Mouse (Mus musculus): Measurements from ENCODE around the gene Naxe. TPM values are rescaled to one million over a fixed set of nuclear protein-coding genes. Genes with fewer than 3 reads are reported as not detected.

Naxe gene
- polyA plus RNA-seq, 2 experiments, result 25.0 to 59.6 TPM

DNA sequence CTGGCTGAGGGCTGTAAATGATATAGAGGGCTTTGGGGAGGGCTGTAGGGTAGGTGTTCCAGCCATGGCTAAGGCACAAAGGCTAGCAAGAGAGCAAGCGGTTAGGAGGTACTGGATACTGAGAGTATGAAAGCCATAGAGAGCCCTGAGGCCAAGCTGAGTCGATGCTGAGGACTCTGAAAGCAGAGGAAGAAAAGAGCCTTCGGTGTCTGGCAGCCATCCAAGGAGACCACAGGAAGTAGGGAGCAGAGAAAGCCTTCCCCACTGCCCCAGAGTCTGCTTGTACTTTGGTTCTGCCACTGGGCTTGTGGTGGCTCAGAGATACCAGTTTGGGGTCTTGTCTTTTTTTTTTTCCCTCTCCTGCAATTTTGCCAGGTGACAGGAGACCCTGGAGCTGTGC, 42.0 kb upstream of the Naxe start:
- Histone ChIP-seq H3K4me3 (ENCODE audit: insufficient read depth in 1 of 2, low read depth in 2 of 2, low read length in 2 of 2) (no peak overlapping the region), H3K9ac (replicated peaks) (no peak overlapping the region), H3K27me3 (ENCODE audit: control insufficient read depth, insufficient read depth, low read length) (no peaks in the 10 kb centered on the region), H3K27ac (no peak overlapping the region), H3K4me2 (ENCODE audit: low read depth) (no peak overlapping the region), H3K36me3 (replicated peaks; ENCODE audit: control insufficient read depth, insufficient read depth, low read depth) (peaks cover 12% of the 10 kb centered on the region), H3K4me1 (replicated peaks; ENCODE audit: control insufficient read depth in 2 of 2, insufficient read depth in 2 of 2, low read length in 1 of 2) (no peaks in the 10 kb centered on the region), H3K9me3 (ENCODE audit: control insufficient read depth, low read length) (no peaks in the 10 kb centered on the region)
- WGBS (ENCODE audit: insufficient replicate concordance), result 55% methylated on average over 3 of the region's 3 CpGs
- DNase-seq (ENCODE audit: low read depth in 3 of 3, low spot score in 3 of 3), result no peak
- TF ChIP-seq EP300 (IDR thresholded peaks at IDR 0.05; ENCODE audit: low read depth) (no peak), CTCF (IDR thresholded peaks at IDR 0.05; ENCODE audit: low read depth) (no peak)
- no peak for ATAC-seq (ENCODE audit: insufficient read depth)

- no peaks in the 10 kb centered on the region for H3K4me1 ChIP-seq (replicated peaks; ENCODE audit: control insufficient read depth in 2 of 2, insufficient read depth in 2 of 2, low read length in 1 of 2)
- H3K4me3 ChIP-seq (ENCODE audit: insufficient read depth in 1 of 2, low read depth in 2 of 2, low read length in 2 of 2), result no peak overlapping the region
- no peak overlapping the region for H3K4me2 ChIP-seq (ENCODE audit: low read depth)
- 55% methylated on average over 6 of the region's 6 CpGs for WGBS (ENCODE audit: insufficient replicate concordance)
- no peak for TF ChIP-seq CTCF (IDR thresholded peaks at IDR 0.05; ENCODE audit: low read depth)
- no peak for TF ChIP-seq EP300 (IDR thresholded peaks at IDR 0.05; ENCODE audit: low read depth)
- no peak overlapping the region for H3K9ac ChIP-seq (replicated peaks)
- no peaks in the 10 kb centered on the region for H3K9me3 ChIP-seq (ENCODE audit: control insufficient read depth, low read length)
- DNase-seq (ENCODE audit: low read depth in 3 of 3, low spot score in 3 of 3) (no peak), ATAC-seq (ENCODE audit: insufficient read depth) (no peak)
- H3K27me3 ChIP-seq (ENCODE audit: control insufficient read depth, insufficient read depth, low read length), result no peaks in the 10 kb centered on the region
- H3K36me3 ChIP-seq (replicated peaks; ENCODE audit: control insufficient read depth, insufficient read depth, low read depth), result peaks cover 8% of the 10 kb centered on the region
- H3K27ac ChIP-seq, result no peak overlapping the region
These were observed 39.4 kb upstream of the Naxe start for GRCm38 (mm10) chr3:88097666-88098065.

GRCm38 (mm10) chr3:88094126-88094525, 35.8 kb upstream of the Naxe start:
- Histone ChIP-seq H3K36me3 (replicated peaks; ENCODE audit: control insufficient read depth, insufficient read depth, low read depth) (peaks cover 8% of the 10 kb centered on the region), H3K4me1 (replicated peaks; ENCODE audit: control insufficient read depth in 2 of 2, insufficient read depth in 2 of 2, low read length in 1 of 2) (no peaks in the 10 kb centered on the region), H3K4me3 (ENCODE audit: insufficient read depth in 1 of 2, low read depth in 2 of 2, low read length in 2 of 2) (no peak overlapping the region), H3K27ac (no peak overlapping the region), H3K9me3 (ENCODE audit: control insufficient read depth, low read length) (no peaks in the 10 kb centered on the region), H3K4me2 (ENCODE audit: low read depth) (no peak overlapping the region), H3K27me3 (ENCODE audit: control insufficient read depth, insufficient read depth, low read length) (no peaks in the 10 kb centered on the region), H3K9ac (replicated peaks) (no peak overlapping the region)
- 81% methylated on average over 5 of the region's 5 CpGs for WGBS (ENCODE audit: insufficient replicate concordance)
- ATAC-seq (ENCODE audit: insufficient read depth) (no peak), DNase-seq (ENCODE audit: low read depth in 3 of 3, low spot score in 3 of 3) (no peak)
- TF ChIP-seq EP300 (IDR thresholded peaks at IDR 0.05; ENCODE audit: low read depth) (no peak), CTCF (IDR thresholded peaks at IDR 0.05; ENCODE audit: low read depth) (no peak)

DNA sequence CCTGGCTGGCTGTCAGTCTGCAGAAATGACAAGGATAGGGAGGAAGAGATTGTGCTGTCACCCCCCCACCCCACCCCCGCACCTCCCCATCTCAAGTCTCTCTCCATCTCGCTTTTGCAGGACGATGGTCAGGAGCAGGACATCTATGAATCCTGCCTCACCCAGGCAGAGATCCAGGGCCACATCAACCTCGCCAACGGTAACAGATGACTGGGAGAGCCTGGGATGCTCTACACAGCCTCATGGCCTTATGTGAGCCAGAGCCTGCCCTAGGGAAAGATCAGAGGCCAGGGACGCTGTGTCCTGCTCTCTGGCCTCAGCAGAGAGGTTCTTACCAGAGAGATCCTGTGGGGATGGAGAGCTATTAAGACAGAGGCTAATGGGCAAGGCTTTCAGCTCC, 32.3 kb upstream of the Naxe start:
- Histone ChIP-seq H3K27ac (no peak overlapping the region), H3K4me3 (ENCODE audit: insufficient read depth in 1 of 2, low read depth in 2 of 2, low read length in 2 of 2) (no peak overlapping the region), H3K36me3 (replicated peaks; ENCODE audit: control insufficient read depth, insufficient read depth, low read depth) (peaks cover 8% of the 10 kb centered on the region), H3K27me3 (ENCODE audit: control insufficient read depth, insufficient read depth, low read length) (no peaks in the 10 kb centered on the region), H3K4me2 (ENCODE audit: low read depth) (no peak overlapping the region), H3K9me3 (ENCODE audit: control insufficient read depth, low read length) (no peaks in the 10 kb centered on the region), H3K9ac (replicated peaks) (no peak overlapping the region), H3K4me1 (replicated peaks; ENCODE audit: control insufficient read depth in 2 of 2, insufficient read depth in 2 of 2, low read length in 1 of 2) (no peaks in the 10 kb centered on the region)
- ATAC-seq (ENCODE audit: insufficient read depth), result no peak
- no peak for DNase-seq (ENCODE audit: low read depth in 3 of 3, low spot score in 3 of 3)
- WGBS (ENCODE audit: insufficient replicate concordance), result 85% methylated on average over 6 of the region's 6 CpGs
- TF ChIP-seq EP300 (IDR thresholded peaks at IDR 0.05; ENCODE audit: low read depth) (no peak), CTCF (IDR thresholded peaks at IDR 0.05; ENCODE audit: low read depth) (no peak)

GRCm38 (mm10) chr3:88090106-88090505, 31.8 kb upstream of the Naxe start:
- TF ChIP-seq EP300 (IDR thresholded peaks at IDR 0.05; ENCODE audit: low read depth) (no peak), CTCF (IDR thresholded peaks at IDR 0.05; ENCODE audit: low read depth) (no peak)
- DNase-seq (ENCODE audit: low read depth in 3 of 3, low spot score in 3 of 3), result no peak
- Histone ChIP-seq H3K9me3 (ENCODE audit: control insufficient read depth, low read length) (no peaks in the 10 kb centered on the region), H3K4me2 (ENCODE audit: low read depth) (no peak overlapping the region), H3K27ac (no peak overlapping the region), H3K4me1 (replicated peaks; ENCODE audit: control insufficient read depth in 2 of 2, insufficient read depth in 2 of 2, low read length in 1 of 2) (no peaks in the 10 kb centered on the region), H3K4me3 (ENCODE audit: insufficient read depth in 1 of 2, low read depth in 2 of 2, low read length in 2 of 2) (no peak overlapping the region), H3K9ac (replicated peaks) (no peak overlapping the region), H3K36me3 (replicated peaks; ENCODE audit: control insufficient read depth, insufficient read depth, low read depth) (peaks cover 8% of the 10 kb centered on the region), H3K27me3 (ENCODE audit: control insufficient read depth, insufficient read depth, low read length) (no peaks in the 10 kb centered on the region)
- WGBS (ENCODE audit: insufficient replicate concordance), result 87% methylated on average over 7 of the region's 7 CpGs
- no peak for ATAC-seq (ENCODE audit: insufficient read depth)

Data from liver, embryonic 14.5 days (tissue).